Mouse (Mus musculus) stomach, postnatal 0 days (tissue): ENCODE measurements at regions not wholly inside any gene's neighbourhood (a gene's known extent, or its start where the extent isn't known, plus 50 kb on each side); places are given as distances from the start of the nearest gene placed in this dataset.
A peak's percentile ranks its signal among the peaks of the same experiment; 100 is the strongest.

ENCODE experiments used
- ATAC-seq: fragments of 200-750 bp; cut with Nextera tagmentation; 2 replicates; pipeline ENCODE4 v1.8.0; 2017; ENCODE audit not compliant: low FRiP score, low TSS enrichment
- DNase-seq: peaks from one replicate; pipeline ENCODE4 v3.0.0-alpha.2; 2016; ENCODE audit warnings: low spot score
- H3K27ac ChIP-seq: fragments of 300-500 bp; sonication (generic); replicated peaks from 2 replicates; pipeline ENCODE4 v1.5.1; 2014; ENCODE audit warnings: mild to moderate bottlenecking, control low read depth
- H3K27me3 ChIP-seq: fragments of 300-500 bp; sonication (generic); 2 replicates; pipeline ENCODE4 v1.6.1; 2014; ENCODE audit warnings: low read length; ENCODE audit not compliant: control insufficient read depth, insufficient read depth
- H3K36me3 ChIP-seq: fragments of 300-500 bp; sonication (generic); 2 replicates; pipeline ENCODE4 v1.6.1; 2014; ENCODE audit warnings: low read length, mixed read lengths; ENCODE audit not compliant: control insufficient read depth, insufficient read depth
- H3K4me1 ChIP-seq: fragments of 300-500 bp; sonication (generic); replicated peaks from 2 replicates; pipeline ENCODE4 v1.6.1; 2014; ENCODE audit warnings: antibody characterized with exemption; ENCODE audit not compliant: control insufficient read depth, insufficient read depth
- H3K4me2 ChIP-seq: fragments of 300-500 bp; sonication (generic); replicated peaks from 2 replicates; pipeline ENCODE4 v1.6.1; 2014; ENCODE audit warnings: low read depth, mild to moderate bottlenecking, control low read depth, moderate library complexity
- H3K4me3 ChIP-seq: fragments of 300-500 bp; sonication (generic); 2 replicates; pipeline ENCODE4 v1.5.1; 2014; ENCODE audit warnings: low read depth, low read length, control low read depth
- H3K9ac ChIP-seq: fragments of 300-500 bp; sonication (generic); 2 replicates; pipeline ENCODE4 v1.6.1; 2014; ENCODE audit warnings: mild to moderate bottlenecking, low read length, control low read depth, mixed read lengths
- H3K9me3 ChIP-seq: fragments of 300-500 bp; sonication (generic); 2 replicates; pipeline ENCODE4 v1.6.1; 2016; ENCODE audit warnings: low read length; ENCODE audit not compliant: control insufficient read depth
- CTCF ChIP-seq: IDR thresholded peaks from 2 replicates; pipeline ENCODE4 v1.5.1; 2016; ENCODE audit warnings: antibody characterized with exemption, low read depth, mild to moderate bottlenecking, moderate library complexity
- EP300 ChIP-seq: optimal IDR thresholded peaks from 2 replicates; pipeline ENCODE3; 2016; ENCODE audit warnings: antibody characterized with exemption
- WGBS: fragments of 180-500 bp; shearing (Covaris S2); extraction: QIAGEN DNeasy Blood & Tissue Kit; methylation state at CpG from one replicate; pipeline ENCODE4 v1.1.7; 2014; 5-methylcytosine and 5-hydroxymethylcytosine counted together

- ATAC-seq (no peak), DNase-seq (no peak)
- H3K27me3 ChIP-seq = no peaks in the 10 kb centered on the region
- H3K9ac ChIP-seq = no peak overlapping the region
- no peaks in the 10 kb centered on the region for H3K9me3 ChIP-seq
- 100% methylated on average over 1 of the region's 1 CpGs for WGBS
- no peaks in the 10 kb centered on the region for H3K36me3 ChIP-seq
- H3K4me2 ChIP-seq = no peak overlapping the region
- H3K4me1 ChIP-seq = 0 out of 2 replicates have a peak, but pooled peaks cover 2% of the 10 kb centered on the region
- no peak for TF ChIP-seq CTCF
- TF ChIP-seq EP300 = no peak
- H3K4me3 ChIP-seq = no peak overlapping the region
- no peak overlapping the region for H3K27ac ChIP-seq
Observed at GRCm38 (mm10) chr7:111897016-111897415, 117.2 kb upstream of the Galnt18 start.

GRCm38 (mm10) chr7:111896255-111896654 is 116.5 kb upstream of the Galnt18 start:
- no peak overlapping the region for H3K27ac ChIP-seq
- H3K4me2 ChIP-seq = no peak overlapping the region
- H3K9ac ChIP-seq = no peak overlapping the region
- H3K4me1 ChIP-seq = 0 out of 2 replicates have a peak, but pooled peaks cover 2% of the 10 kb centered on the region
- 40% methylated on average over 5 of the region's 5 CpGs for WGBS
- peak; percentile 35; the same call in 1 of the 2 replicates for ATAC-seq
- TF ChIP-seq EP300 = no peak
- TF ChIP-seq CTCF = no peak
- no peak overlapping the region for H3K4me3 ChIP-seq
- H3K36me3 ChIP-seq = no peaks in the 10 kb centered on the region
- no peaks in the 10 kb centered on the region for H3K27me3 ChIP-seq
- DNase-seq = peak; percentile 54
- H3K9me3 ChIP-seq = no peaks in the 10 kb centered on the region

- Histone ChIP-seq H3K36me3 (no peaks in the 10 kb centered on the region), H3K4me2 (no peak overlapping the region), H3K27ac (no peak overlapping the region), H3K27me3 (no peaks in the 10 kb centered on the region), H3K9me3 (no peaks in the 10 kb centered on the region), H3K4me3 (no peak overlapping the region), H3K4me1 (no peaks in the 10 kb centered on the region), H3K9ac (no peak overlapping the region)
- WGBS = 72% methylated on average over 2 of the region's 2 CpGs
- no peak for ATAC-seq
- TF ChIP-seq CTCF = no peak
- no peak for DNase-seq
Observed at GRCm38 (mm10) chr7:111882991-111883390, 103.2 kb upstream of the Galnt18 start.

GRCm38 (mm10) chr7:111880067-111880675 is 100.4 kb upstream of the Galnt18 start:
- Histone ChIP-seq H3K4me3 (no peak overlapping the region), H3K27ac (no peak overlapping the region), H3K4me1 (no peaks in the 10 kb centered on the region), H3K9me3 (no peaks in the 10 kb centered on the region), H3K27me3 (no peaks in the 10 kb centered on the region), H3K4me2 (no peak overlapping the region), H3K9ac (no peak overlapping the region), H3K36me3 (no peaks in the 10 kb centered on the region)
- TF ChIP-seq EP300 (no peak), CTCF (no peak)
- WGBS = 78% methylated on average over 4 of the region's 4 CpGs
- DNase-seq (no peak), ATAC-seq (no peak)

GRCm38 (mm10) chr7:111877591-111877990 is 97.8 kb upstream of the Galnt18 start:
- DNase-seq = no peak
- Histone ChIP-seq H3K27ac (no peak overlapping the region), H3K4me1 (no peaks in the 10 kb centered on the region), H3K36me3 (no peaks in the 10 kb centered on the region), H3K27me3 (no peaks in the 10 kb centered on the region), H3K4me2 (no peak overlapping the region), H3K9ac (no peak overlapping the region), H3K4me3 (no peak overlapping the region), H3K9me3 (no peaks in the 10 kb centered on the region)
- ATAC-seq = no peak
- 64% methylated on average over 1 of the region's 1 CpGs for WGBS
- TF ChIP-seq CTCF (no peak), EP300 (no peak)

- H3K4me2 ChIP-seq = no peak overlapping the region
- no peak overlapping the region for H3K27ac ChIP-seq
- ATAC-seq (no peak), DNase-seq (no peak)
- H3K36me3 ChIP-seq = no peaks in the 10 kb centered on the region
- no peak overlapping the region for H3K9ac ChIP-seq
- TF ChIP-seq EP300 = no peak
- no peak for TF ChIP-seq CTCF
- no peaks in the 10 kb centered on the region for H3K27me3 ChIP-seq
- no peaks in the 10 kb centered on the region for H3K4me1 ChIP-seq
- WGBS = 65% methylated on average over 1 of the region's 1 CpGs
- H3K4me3 ChIP-seq = no peak overlapping the region
- no peaks in the 10 kb centered on the region for H3K9me3 ChIP-seq
Observed at GRCm38 (mm10) chr7:111875949-111876348, 96.2 kb upstream of the Galnt18 start.
